Mouse (Mus musculus) mesoderm, embryonic 11.5 days (tissue): ENCODE results near the gene Usp53.

Source experiments
- DNase-seq: peaks from one replicate; pipeline ENCODE4 v3.0.0-alpha.2; 2012; ENCODE audit warnings: low read depth, low spot score

The Usp53 gene

GRCm38 (mm10) chr3:122887505-122888301, 96.6 kb downstream of the Usp53 start:
- DNase-seq = no peak
